Mouse (Mus musculus) 3134 (cell line): ENCODE data around the gene Krt4.

ENCODE experiments used
- DNase-seq: peaks from one replicate; pipeline ENCODE4 v3.0.0-alpha.2; 2011; ENCODE audit warnings: low spot score; ENCODE audit not compliant: insufficient read length; ENCODE audit errors: extremely low read depth

Gene Krt4

DNA sequence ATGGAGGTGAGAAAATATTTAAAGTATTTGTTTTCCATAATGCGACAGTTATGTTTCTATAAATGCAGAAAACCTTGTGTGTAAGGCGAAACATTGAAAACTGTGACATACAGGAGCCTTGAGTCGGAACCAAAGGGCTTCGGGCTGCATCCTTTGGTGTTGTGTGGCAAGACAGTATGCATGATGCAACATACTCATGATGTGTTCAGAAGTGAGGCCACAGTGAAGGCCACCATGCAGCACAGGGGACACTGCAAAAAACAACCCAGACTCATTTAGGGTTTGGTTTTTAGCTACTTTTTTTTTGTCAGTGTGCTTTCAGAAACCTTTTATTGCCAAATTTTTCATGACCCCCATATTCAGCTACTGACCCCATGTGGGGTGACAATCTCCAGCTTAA lies 29.3 kb downstream of the Krt4 start:
- no peak for DNase-seq

DNA sequence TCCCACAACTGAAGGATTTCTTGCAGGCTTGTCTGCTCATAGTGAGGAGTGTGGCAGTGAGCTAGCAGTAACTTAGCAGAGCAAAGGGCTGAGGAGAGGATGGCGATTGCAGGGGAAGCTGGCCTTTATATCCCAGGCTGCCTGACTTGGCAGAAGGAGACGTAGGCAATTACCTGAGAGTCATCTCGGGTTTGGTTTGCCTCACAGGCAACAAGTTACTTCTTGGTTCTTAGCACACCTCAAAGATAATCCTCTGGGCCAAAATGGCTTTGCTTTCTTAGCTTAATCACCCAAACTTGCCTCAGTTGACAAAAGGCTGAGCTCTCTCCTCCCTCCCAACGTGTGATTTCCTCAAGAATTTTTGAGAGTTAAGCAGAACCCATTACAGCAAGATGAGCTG lies 31.7 kb downstream of the Krt4 start, which contains the start of gene Krt76:
TSS of gene Krt76 (minus strand) at position 101 of the 400 bp plus-strand sequence.
- DNase-seq, result no peak

- no peak for DNase-seq
These were observed 44.8 kb downstream of the Krt4 start for GRCm38 (mm10) chr15:101879776-101880175.

DNA sequence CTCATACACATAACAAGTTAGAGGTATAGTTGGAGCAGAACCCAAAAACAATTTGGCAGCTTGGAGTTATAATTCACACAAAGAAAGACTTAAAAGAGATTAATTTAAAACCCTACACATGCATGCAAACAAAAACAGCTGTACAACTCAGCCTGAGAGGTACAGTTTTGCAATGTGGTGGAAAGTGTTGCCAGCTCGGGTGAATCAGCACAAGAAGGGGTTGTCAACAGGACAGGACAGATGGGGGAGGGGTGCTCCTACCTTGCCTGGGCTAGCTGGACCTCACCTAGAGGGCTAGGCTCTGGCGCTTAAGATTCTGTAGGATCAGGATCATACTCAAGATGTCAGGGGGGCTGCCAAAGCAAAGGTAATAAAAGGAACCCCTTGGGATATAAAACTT lies 46.5 kb downstream of the Krt4 start:
- no peak for DNase-seq

- DNase-seq, result no peak
These were observed 50.2 kb downstream of the Krt4 start for GRCm38 (mm10) chr15:101874383-101874782.

GRCm38 (mm10) chr15:101873231-101873630 lies 51.3 kb downstream of the Krt4 start:
- no peak for DNase-seq

DNA sequence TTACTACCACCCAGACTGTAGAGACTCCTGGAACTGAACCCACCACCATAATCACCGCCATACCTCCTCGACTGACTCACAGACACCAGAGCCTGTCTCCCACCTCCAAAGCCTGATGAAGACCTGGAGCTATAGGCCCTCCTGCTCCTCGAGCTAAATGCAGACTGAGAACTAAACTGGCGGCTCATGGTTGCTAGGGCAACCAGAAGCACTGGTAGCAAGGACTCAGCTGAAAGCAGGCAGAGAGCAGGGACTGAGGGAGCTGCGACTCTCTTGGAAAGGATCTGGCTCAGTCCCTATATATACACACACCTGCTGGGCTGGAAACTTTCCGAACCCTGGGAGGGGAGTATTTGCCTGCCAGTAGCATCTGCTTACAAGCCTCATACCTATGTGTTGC lies 55.1 kb downstream of the Krt4 start, which contains the start of gene Krt77:
TSS of gene Krt77 (minus strand) at position 275 of the 400 bp plus-strand sequence.
- no peak for DNase-seq
